Mouse (Mus musculus) mouse embryonic stem cell (cell line): ENCODE results near the gene Mybpc3.

ENCODE experiments used
- in situ Hi-C, 2 experiments: fragments of 300-500 bp; cut with MboI; formaldehyde crosslinking; loops; 1 replicate in 1 of 2; 3 replicates in 1 of 2; pipeline ENCODE4 v1.14.3; 2019 to 2020; ENCODE audit warnings: low sequenced_read_pairs in 2 of 2, low pct_unique_long_range_greater_than_20kb in 1 of 2, mixed read lengths in 1 of 2; ENCODE audit not compliant: unreplicated experiment in 1 of 2

The Mybpc3 gene

DNA sequence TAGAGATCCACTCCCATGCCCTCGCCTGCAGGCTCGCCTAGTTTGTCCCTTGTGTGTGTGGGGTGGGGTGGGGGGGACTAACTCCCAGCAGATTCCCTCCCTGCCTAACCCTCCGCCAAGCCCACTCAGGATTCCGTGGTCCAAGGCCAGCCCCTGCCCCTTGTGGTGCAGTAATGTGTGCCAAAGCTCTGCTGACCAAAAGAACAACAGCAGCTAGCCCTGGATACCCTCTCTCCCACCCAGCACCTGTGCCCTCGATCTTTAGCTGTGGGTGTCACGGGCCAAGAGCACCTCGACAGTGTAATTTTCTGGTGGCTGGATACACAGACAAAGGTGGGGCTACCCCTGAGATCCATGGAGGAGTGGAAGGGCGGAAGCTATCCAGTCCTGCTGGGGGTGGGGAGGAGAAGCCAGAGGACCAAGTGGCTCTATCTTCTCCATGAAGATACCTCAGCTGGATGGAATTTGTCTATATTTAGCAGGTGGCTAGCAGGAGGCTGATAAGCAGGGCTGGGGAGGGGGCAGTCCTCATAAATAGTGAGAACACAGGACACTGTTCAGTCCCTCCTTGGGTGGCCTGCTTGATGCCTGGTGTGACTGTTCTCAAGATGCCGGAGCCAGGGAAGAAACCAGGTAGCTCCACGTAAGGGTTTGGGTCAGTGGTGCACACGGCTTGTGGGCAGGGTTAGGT, at the start of gene Mybpc3:
Gene Mybpc3, plus strand, starts transcription at position 560 of the 691 bp plus-strand sequence.
- in situ Hi-C loops = loop anchor here (10.0 to 25.0 kb wide), 3 partner anchors 77 to 370 kb away; no protein-coding TSS in a partner anchor

DNA sequence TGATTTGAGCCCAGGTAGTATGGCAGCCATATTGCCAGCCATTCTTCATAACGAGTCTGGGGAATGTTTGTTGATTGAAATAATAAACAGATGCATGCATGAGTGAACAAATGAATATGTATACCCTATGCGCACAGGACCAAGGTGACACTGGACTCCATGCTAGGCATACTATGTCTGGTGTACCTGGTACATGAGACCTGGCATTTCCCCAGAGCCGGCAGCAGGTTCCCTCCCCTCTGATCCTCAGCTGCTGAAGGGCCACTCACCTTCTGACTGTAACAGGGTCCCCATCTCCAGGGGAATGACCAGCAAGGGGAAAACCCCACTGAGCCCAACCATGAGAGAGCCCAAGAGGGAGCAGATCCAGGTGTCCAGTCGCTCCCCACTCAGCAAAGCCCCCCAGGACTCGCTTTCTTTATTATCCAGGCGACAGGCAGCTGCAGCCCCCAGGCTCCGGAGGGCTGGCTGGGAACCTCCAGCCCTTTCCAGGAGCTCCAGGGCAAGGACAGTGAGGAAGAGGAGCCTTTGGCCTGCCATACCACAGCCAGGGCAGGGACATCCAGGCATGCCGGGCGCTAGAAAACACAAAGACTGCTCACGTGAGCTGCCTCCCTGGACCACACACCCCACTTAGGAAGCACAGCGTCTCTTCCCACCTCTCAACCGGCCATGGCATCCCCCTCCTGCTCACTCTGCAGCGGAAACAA, 49.6 kb upstream of the Mybpc3 start:
- in situ Hi-C loops = no loop called here

DNA sequence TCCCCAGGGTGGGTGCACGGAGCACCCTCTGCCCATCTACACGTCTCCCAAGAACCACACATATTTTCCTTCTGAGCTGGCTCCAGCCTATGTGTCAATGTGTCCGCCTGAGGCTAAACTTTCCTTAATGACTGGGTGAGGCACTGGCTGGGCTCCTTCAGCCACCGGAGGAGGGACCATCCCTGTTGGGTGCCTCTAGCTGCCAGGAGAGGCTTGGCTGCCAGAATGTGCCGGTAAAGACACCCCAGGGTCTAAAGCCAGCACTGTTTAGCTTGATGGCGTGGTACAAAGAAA, 49.1 kb upstream of the Mybpc3 start:
- in situ Hi-C loops = no loop called here

DNA sequence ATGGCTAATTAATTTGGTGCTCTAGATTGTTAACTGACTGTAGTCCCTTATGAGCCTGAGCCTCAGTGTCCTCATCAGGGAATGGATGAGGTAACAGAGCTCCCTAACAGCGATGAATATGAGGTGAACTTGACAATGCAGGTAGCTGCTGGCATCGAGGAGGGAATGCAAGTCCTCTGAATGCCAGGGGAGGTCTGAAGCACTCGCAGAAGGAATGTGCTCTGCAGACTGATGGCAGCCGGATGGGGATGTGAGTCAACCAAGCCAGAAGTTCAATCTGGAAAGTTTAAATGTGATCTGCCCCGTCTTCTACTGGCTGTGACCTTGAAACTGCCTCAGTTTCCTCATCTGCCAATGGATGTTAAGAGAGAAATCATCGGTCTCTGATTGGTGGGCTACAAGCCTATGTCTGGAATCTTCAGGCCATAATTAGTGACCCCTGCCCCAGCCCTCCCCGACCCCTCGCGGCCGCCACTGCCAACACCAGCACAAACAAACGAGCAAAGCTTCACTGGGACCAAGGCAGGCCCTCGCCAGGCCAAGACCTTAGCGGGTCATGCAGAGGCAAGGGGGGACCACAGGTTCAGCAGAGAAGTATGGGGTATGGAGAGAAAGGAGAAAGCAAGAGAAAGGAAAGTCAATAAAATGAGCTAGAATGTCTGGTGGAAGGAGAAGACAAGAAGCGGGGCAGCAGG, 48.5 kb upstream of the Mybpc3 start:
- in situ Hi-C loops = no loop called here

DNA sequence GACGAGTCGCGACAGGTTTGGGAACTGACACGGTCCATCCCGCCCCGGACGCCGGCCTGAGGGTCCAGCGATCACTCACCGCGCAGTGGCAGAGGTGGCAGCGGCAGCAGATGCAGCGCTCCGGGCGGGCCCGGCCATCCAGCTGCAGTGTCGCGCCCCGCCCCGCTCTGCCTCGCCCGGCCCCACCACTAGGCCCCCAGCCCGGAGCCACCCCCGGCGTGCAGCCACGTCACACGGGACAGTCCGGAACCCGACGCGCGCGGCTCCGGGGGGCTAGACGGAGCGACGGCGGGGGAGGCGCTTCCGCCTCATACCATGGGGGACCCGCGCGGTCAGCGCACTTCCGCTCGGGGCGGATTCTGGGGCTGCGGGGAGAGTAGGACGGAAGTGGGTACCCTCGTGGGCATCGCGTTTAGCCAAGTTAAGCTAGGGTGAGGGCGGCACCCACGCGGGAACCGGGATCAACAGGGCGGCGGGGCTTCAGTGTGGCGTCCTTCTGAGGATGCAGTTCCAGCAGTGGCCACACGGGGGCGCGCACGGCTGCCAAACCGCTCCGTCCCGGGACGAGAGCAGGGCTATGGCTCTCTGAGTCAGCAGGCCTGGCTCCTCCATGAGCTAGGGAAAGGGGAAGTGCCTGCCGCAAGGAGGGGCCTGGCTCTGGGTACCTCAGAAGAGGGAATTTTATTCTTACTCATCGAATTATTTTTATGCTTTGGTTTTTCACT, 47.7 kb upstream of the Mybpc3 start, which contains the start of gene Slc39a13:
Gene Slc39a13, minus strand, starts transcription at position 342 of the 725 bp plus-strand sequence.
- in situ Hi-C loops = no loop called here

DNA sequence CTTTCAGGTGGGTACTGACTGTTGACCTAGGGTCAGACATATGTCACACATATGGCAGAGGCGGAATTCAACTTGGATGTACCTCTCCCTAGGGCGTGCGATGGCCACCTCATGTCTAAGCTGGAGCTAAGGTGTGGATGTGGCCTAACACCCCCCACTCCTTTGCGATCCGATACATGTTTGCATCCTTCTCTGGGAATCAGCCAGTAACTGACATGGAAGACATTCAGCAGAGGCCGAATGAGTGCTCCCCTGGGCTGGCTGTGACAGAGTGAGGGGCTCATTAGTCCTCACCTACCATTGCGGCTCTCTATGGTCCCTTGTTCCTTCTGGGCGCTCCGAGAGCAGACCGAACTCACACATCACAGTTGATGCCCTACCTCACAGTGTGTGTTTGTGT, 46.9 kb upstream of the Mybpc3 start:
- in situ Hi-C loops = no loop called here

DNA sequence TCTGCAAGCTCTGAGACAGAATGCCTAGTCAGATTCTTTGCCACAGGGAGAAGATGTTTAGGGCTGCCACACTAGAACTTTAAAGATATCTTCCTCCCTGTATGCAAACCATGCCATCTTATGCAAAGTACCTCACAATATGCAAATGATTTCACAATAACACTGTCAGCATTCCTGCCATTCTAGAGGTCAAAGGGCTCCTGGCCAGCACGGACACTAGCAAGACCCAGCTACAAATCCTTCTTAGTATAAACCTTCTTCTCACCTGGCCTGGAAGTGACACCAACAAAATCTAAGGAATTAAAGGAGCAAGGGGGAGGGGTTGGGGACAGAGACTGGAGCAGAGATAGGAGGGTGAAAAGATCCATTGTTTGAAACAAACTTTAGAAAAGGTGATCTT, 45.9 kb upstream of the Mybpc3 start:
- in situ Hi-C loops = no loop called here

DNA sequence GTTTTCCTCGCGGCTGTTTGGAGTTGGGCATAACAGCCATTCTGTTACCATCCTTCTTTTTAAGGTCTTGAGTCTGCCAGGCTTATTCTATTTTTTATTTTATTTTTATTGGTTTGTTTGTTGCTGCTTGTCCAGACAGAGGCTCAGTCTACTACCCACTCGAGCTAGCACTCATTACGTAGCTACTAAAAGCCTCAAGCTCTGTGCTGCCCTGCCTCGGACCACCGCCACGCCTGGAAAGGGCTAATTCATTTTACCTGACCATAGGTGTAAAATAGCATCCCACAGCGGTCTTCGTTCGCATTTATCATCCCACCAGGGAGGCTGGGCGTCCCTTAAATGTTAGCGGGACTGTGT, 40.0 kb upstream of the Mybpc3 start:
- in situ Hi-C loops = no loop called here

DNA sequence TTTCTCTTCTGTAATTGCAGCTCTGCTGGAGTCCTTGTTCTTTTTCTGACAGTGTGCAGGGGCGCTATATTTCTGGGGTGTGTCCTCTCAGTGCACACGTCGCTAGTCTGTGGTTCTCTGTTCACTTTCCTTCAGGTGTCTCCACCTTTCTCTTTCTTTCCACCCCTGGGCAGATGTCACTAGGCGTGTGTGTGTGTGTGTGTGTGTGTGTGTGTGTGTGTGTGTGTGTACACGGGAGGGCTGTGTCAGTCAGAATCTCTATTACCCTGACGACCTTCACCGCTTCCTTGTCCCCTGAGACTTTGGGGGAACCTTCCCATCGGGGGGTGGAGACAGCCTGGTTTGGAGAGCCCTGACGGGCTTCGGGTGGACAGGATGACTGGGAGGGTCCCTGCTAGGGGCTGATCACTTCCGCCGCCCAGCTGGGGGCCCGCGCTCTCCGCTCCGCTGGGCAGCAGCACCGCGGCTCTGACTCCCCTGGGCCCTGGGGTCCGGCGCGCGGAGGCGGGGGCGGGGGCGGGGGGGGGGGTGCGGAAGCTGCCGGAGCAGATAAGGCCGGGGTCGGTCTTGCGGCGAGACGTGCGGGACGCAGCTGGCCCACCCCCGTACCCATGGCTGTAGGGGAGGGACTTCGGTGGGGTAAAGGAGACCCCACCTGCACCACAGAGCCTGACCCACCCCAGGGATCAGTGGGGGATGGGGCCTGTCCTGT, 39.5 kb upstream of the Mybpc3 start:
- in situ Hi-C loops = no loop called here

DNA sequence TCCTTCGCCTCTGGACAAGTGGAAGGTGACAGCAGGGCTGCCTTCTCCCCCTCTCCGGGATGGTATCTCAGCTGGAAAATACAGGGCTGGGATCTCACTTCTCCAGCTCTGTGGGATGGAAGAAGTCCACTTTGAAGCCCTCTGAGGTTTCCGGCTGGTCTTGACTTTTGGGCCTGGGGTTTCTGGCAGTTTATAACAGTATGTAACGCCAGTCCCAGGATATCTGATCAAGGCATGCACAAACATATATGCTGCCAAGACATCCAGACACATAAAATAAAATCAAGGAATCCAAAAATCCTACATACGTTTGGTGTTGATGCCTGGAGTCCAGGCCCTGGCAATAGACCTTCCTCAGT, 38.9 kb upstream of the Mybpc3 start:
- in situ Hi-C loops = no loop called here

DNA sequence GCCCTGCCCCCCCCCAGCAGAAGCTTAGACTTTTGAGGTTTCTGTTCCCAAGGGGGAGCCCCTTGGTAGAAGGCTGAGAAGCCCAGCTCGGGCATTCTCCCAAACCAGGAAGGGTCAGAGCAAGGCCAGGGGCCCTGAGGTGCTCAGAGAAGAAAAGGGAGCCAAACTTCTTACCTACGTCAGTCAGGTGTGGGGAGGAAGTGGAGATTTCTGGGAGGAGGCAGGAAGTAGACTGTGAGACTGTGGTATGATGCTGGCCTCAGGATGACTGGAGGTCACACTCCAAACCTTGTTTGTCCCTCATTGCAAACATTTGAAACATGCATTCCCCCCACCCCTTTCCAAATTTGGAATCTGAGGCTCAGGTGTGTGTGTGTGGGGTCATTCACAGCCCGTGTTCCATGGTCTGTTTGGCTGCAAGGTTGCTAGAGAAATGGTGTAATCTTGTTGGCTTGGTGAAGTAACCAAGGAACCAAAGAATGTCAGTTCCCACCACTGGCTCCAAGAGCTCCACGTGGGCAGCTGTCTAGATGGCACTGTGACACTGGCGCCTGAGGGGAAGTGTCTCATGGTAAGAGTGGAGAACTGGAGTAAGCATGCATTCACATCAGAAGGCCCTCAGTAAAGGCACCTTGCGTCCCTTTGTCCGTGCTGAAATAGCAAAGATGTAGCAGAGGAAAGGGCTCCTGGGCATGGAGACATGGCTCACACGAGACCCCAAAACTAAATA, 37.0 kb upstream of the Mybpc3 start:
- in situ Hi-C loops = no loop called here

DNA sequence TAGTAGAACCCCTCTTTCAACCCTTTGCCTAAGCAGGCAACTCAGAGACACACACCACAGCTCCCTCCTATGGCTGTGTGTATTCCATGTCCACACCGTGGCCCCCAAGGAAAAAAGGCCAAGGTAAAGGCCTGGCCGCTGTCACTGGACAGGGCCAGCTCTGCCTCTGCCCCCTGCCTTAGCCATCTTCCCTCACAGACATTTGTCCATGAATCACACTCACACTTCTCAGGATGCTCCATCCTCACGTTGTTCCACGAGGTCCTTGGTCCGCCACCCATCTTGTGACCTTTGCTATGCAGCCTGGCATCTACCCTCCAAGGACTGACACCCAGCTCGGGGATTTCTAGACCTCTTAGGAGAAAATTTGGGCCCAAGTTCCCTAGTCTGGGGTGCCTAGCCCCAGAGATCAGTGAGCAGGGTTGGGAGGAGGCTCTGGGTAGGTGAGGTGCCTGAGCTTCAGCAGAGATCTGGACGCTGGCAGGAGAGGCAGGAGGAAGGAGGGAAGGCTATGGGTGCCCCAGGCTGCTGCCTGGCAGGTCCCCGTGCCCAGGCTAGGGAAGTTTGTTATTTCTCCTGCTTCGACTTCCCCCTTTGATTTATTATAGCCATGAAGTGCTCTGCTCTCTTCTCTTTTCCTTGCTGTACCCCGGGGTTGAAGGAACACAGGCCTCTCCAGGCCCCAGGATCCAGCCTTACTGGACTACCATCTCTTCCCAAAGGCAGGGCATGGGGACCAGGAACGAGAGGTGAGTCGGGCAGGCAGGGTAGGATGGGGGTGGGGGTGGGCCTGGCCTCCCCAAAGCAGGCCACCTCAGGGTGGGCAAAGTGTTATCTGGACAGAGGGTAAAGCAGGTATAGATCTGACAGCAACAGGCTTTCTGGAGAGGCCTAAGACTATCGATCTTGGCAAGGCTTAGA, 35.9 kb upstream of the Mybpc3 start, which contains the start of gene Spi1:
Gene Spi1, plus strand, starts transcription at position 616 of the 921 bp plus-strand sequence.
- in situ Hi-C loops = no loop called here

DNA sequence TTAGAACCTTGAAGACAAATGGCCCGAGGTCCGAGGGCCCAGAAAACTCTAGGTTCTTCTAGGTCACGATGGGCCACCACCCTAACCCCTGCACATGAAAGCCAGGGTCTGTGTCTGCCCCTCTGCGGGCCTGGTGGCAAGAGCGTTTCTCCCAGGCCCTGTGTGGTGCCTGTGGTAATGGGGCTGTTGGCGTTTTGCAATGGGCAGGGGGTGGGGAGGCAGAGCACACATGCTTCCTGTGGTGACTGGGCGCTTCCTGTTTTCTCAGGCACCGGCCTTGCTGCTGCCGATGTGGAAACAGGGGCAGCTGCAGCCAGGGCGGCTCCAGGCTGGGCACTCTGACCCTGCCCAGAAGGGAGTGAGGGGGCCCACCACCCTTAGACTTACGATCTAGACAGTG, 35.1 kb upstream of the Mybpc3 start:
- in situ Hi-C loops = no loop called here

DNA sequence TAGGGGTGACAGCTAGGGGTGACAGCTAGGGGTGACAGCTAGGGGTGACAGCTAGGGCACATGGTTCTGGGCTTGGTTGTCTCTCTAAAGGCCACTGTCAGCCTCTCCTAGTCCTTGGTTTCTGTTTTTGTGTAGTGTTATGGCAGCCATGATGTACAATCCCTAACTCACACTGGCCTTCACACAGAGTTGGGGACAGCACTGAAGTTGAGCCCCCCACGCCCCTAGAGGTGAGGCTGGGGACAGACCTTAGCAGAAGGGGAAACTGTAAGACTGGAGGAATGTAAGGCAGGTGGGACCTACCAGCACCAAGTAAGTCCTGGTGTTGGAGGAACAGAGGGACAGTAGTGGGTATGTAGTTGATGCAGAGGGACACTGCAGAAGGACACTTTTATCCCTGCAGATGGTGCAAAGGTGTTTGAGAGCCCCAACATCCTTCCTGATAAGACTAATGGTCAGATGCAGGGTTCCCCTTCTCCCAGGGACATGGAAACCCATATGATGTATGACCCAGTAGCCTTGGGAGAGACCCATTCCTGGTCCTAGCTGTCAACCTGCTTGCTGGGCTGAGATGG, 34.5 kb upstream of the Mybpc3 start:
- in situ Hi-C loops = no loop called here

DNA sequence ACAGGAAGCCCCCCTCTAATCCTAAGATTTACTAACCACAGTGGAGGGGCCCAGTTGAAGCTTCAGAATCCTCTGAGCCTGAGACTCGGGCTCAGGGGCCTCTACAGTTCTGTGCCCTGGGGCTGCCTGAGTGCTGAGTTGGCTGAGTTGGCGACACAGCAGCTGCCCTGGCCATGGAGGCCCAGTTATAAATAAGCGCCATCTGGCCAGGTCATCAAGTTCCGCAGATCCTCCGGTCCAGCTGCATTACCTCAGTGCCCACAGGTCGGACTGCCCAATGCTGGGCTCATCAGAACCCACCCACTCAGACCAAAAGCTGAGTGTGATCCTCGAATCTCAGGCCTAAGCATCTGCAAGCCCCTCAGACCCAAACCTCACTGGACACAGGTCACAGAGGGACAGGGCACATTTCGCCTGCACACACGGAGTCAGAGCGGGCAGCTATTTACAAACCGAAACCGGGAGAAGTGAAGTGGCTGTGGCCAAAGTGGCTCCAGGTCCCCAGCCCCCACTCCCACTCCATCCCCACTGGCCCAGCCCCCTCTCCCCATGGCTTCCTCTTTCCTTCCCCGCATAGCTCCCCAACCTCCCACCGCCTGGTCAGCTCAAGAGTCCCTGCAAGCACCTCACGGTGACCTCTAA, 33.6 kb upstream of the Mybpc3 start:
- in situ Hi-C loops = no loop called here
